Mouse (Mus musculus) left cerebral cortex, postnatal 10 days (tissue): ENCODE results near the gene Galk2. TPM values are rescaled to one million over a fixed set of nuclear protein-coding genes. Genes with fewer than 3 reads are reported as not detected.

ENCODE experiments used
- DNase-seq, 2 experiments: peaks; one replicate each; pipeline ENCODE4 v3.0.0; 2021 to 2022; ENCODE audit warnings: low spot score in 2 of 2, mixed read lengths in 1 of 2; ENCODE audit errors: extremely low spot score in 1 of 2
- intact Hi-C: fragments of 180-260 bp; cut with DNase I; formaldehyde crosslinking; loops from one replicate; pipeline ENCODE4 v1.15.1; 2025
- total RNA-seq, 2 experiments: library from RNA; stranded (reverse); gene quantifications; 2 replicates each; pipeline ENCODE4 v1.2.3; 2021

The Galk2 gene
- total RNA-seq, 2 experiments from 2014 or later, result 25.1 to 26.7 TPM

DNA sequence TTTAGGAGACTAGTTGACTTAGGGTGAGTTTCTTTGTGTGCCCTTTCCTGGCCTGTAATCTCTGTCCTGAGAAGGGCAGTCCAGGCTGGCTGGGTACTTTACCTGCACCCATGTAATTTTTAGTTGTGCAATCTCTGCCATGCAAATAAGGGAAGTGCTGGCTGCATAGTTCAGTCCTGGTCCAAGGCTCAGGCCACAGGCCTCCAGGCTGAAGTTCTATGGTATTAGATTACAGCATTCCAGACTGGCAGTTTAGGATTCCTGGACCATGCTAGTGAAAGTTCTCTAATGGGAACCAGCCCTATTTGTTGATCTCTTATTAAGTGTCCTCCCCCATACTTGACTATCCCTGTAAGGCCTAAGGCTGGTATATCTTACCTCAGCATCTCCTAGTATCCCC is 73.8 kb downstream of the Galk2 start:
- no peak for DNase-seq
- intact Hi-C loops, result no loop called here

GRCm38 (mm10) chr2:125933977-125934376 is 75.1 kb downstream of the Galk2 start:
- intact Hi-C loops, result no loop called here
- no peak for DNase-seq

DNA sequence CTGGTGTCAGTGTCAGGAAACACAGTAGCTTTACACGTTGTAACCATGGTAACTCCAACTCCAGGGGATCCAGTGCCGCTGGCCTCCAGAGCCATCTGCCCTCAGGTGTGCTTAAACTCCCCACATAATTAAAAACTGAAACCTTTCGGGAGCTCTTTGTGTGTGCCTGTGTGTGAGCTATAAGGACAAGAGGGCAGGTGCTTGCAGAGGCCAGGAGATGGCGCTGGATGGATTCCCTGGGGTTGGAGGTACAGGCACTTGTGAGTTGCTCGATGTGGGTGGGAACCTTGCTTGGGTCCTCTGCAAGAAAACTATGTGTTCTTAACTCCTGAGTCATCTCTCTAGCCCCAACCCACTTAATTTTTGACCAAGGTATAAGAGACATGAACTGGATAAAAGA is 77.5 kb downstream of the Galk2 start:
- intact Hi-C loops, result no loop called here
- DNase-seq, result no peak

DNA sequence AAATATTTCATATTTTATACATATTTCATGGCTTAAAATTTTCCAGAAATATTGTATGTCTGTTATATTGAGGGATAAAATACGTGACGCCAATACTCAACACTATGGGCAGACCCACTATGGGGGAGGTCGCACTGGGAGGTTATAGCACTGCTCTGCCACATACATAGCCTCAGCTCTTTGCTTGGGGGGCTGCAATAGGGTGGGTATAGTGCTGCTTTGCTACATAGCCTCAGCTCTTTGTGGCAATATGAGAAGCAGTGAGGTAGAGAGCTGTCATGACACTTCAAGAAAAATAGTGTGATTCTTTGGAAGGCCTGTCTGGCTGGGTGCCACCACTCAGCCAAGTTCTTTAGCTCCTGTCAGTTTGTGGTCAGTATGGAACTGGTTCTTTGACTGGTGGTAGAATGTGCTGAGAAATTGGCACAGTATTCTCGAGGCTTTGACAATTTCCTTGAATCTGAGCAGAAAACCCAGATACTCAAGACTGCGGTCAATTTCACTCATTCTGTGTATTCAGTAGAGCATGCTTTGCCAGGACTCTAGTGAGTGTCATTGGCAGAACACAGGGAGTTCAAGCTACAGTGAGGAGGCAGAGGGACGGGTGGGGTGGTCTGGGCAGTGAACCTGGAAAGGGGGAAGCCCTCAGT is 80.2 kb downstream of the Galk2 start:
- no peak for DNase-seq
- intact Hi-C loops, result no loop called here

DNA sequence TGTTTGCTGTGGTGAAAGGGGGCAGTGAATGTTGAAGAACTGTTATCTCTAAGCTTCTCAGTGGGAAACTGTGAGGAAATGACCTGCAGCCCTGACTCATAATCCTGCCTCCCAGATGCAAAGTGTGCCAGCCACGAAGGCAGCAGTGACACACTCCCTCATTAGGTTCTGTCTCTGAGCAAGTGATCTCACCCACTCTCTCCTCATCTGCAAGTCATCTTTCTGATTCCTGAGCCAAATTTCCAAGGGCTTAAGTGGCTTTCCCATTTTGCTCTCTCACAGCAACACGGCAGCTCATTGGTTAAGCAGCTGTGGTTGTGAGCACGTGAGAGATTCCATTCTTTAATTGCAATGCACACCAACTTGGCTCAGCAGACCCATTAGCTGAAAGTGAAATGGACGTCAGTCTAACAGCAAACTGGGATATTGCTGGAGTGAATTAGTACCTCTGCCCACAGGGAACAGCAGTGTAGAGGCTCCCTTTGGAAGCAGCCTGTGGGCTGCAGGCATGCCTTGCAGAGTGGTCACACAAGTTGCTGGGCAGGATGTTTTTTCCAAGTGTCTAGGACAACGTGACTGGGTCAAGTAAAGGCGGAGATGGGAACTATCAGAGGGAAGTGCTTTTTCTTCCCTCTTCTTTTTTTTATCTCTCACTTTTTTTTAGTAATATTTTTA is 82.3 kb downstream of the Galk2 start:
- DNase-seq, result no peak
- intact Hi-C loops, result no loop called here

GRCm38 (mm10) chr2:125943301-125943700 is 84.4 kb downstream of the Galk2 start:
- intact Hi-C loops, result no loop called here
- DNase-seq, result no peak

- no peak for DNase-seq
- intact Hi-C loops, result no loop called here
Measured at GRCm38 (mm10) chr2:125948195-125948594, 89.3 kb downstream of the Galk2 start.

DNA sequence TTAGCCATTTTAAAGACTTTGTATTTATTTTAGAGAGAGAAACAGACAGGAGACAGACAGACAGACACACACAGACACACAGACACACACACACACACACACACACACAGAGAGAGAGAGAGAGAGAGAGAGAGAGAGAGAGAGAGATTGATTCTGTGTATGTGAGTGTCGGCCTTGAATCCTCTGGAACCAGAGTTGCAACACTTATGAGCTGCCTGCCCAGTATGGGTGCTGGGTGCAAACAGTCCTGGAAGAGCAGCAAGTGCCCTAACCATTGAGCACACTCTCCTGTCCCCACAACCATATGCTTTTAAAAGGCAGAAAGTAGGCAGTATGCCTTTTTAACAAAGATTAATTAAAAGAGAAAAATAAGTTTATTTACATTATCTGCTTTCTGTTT is 109.9 kb downstream of the Galk2 start:
- intact Hi-C loops, result no loop called here
- DNase-seq, result no peak

- no peak for DNase-seq
- intact Hi-C loops, result no loop called here
Measured at GRCm38 (mm10) chr2:125973207-125973606, 114.3 kb downstream of the Galk2 start.

GRCm38 (mm10) chr2:125975206-125975605 is 116.3 kb downstream of the Galk2 start:
- no peak for DNase-seq
- intact Hi-C loops, result no loop called here

DNA sequence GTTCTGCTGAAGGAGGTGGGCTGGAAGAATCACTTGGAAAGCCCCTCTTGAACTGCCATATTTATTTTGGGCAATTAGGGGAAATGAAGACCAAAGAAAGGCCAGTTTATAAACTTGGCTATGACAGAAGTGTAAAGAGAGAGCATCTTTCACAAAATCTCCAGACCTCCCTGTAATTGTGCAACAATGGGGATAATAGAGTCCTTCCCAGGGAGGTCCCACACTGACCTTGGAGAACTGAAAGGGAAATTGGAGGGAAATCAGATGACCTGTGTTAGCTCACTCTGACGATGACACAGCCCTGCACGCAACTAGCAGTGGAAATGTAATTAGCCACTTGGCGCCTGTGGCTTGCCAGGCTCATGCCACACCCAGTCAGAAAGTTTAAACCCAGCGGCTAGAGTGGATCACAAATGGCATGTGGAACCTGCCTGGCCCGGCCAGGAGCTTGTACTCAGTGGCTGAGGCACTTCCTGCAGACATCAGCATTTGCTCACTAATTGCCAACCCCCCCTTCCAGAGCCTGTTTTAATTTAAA is 117.0 kb downstream of the Galk2 start:
- no peak for DNase-seq
- intact Hi-C loops, result no loop called here

- intact Hi-C loops, result no loop called here
- DNase-seq, result no peak
Measured at GRCm38 (mm10) chr2:126002291-126002690, 143.4 kb downstream of the Galk2 start.

DNA sequence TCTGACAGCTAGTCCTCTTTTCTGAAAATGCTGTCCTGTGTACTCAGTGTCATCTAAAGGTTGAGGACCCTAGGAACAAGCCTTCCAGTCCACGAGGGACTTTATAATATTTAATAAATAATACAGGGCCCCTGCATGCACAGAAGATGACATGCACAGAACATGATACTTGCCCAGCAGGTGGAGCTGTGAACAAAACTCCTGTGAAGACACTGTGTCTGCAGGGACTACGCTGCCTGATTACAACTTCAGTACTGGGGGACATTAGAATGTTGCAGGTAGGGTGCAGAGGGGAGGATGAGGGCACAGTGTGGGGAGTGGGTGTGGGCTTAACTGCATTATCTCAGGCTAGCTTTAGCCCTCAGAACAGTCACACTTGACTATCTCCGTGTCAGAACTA is 147.2 kb downstream of the Galk2 start:
- peak; percentile 9 to 51 for DNase-seq
- intact Hi-C loops, result no loop called here

GRCm38 (mm10) chr2:126006742-126007141 is 147.8 kb downstream of the Galk2 start:
- no peak for DNase-seq
- intact Hi-C loops, result no loop called here

- intact Hi-C loops, result no loop called here
- no peak for DNase-seq
Measured at GRCm38 (mm10) chr2:126014989-126015710, 156.2 kb downstream of the Galk2 start.

DNA sequence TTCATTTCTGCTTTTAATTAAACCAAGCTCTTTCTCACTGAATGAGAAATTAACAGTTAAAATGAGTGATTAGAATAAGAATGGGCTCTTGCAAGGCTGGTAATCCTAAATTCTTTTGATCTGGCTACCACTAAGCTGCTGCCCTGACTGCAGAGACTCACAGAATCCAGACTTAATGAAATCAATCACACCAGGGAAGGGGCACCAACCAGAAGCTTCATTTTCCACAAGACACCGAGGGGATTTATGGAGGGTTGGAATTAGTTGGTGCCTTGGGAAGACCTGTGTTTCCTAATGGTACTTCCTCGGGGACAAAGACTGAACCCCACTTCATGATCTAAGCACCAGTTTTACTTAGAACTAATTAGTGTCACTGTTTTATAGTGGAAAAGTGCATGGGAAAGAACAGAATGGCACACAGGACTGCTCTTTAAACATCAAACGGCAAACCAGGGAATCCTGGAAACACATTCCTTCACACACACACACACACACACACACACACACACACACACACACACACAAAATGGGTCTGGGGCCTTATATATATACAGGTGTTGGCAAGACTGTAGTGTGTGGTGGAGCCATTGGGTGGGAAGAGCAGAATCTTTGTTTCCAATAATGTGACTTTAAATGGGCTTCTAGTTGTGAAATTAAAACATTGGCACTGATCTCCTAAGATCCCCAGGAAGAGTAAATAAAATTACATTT is 157.0 kb downstream of the Galk2 start:
- intact Hi-C loops, result no loop called here
- DNase-seq, result no peak

DNA sequence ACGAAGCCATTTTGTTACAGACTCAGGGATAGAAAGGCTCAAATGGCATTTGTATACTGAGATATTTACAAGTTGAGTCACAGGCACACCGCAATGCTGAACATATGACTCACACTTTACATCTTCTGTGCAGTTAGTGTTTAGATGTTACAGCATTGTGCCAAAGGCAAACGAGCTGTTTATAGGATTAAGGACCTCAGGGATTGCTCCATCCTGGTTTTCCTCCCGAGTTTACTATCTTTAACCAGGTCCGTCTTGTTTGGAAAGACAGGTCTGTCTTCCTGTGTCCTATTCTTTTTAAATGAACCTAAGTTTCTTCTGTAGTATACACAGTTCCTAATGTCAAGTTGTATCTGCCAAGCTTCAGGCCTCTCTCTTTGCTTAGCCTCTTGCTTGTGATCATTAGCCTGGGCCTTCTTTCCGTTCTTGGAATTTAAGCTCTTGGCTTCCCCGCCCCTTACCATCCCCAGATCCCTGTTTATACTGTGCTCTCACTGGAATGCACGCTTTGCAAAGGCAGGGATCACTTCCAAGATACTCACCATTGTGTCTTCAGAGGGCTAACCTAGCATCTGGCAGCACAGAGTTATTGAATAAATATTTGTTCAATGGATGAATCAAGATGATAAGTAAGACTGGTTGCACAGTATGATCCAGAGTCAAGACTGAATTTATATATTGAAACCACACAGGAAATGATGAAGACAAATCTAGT is 172.4 kb downstream of the Galk2 start:
- DNase-seq, result no peak
- intact Hi-C loops, result loop anchor here (5.0 to 10.0 kb wide), 3 partner anchors 139 to 367 kb away; no protein-coding TSS in a partner anchor

DNA sequence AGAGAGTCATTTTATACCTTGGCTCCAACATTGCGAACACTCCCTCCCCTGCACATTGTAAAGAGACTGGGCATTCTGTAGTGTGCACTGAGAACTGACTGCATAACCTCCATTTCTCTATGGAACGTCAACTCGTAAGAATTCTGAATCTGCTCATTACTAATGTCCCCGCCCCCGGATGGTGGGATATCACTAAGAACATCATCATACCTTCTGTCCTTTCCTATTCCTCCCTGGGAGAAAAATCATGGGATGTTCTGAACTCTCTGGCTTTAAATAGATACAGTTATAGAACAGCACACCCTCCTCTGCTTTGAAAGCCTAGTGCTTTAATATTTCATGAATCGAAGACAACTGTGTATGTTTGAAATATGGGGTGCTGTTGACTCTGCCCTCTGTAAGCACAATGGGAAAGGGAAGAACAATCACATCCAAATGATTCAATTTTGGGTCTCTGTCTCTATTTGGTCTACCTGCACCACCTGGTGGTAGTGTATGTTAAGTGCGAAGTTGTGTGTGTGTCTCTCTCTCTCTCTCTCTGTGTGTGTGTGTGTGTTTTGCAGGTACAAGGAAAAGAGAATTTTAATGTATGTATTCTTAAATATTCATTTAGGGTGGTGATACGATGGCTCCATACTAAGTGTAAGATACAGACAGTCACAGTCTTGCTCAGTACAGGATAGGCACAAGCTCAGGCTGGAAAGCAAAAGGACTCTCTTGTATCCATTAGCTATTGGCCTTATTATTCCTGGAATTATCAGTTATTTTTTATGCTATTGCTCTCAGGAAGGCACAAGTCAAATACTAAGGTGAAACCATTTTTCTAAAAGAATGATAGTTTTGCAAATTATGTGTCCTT is 174.4 kb downstream of the Galk2 start:
- no peak for DNase-seq
- intact Hi-C loops, result loop anchor here (5.0 to 10.0 kb wide), 3 partner anchors 141 to 369 kb away; no protein-coding TSS in a partner anchor
